Mouse (Mus musculus): ENCODE results near the gene Trcg1. TPM values are rescaled to one million over a fixed set of nuclear protein-coding genes. Genes with fewer than 3 reads are reported as not detected.

Trcg1 gene
- polyA plus RNA-seq, 1 experiment, result not detected

DNA sequence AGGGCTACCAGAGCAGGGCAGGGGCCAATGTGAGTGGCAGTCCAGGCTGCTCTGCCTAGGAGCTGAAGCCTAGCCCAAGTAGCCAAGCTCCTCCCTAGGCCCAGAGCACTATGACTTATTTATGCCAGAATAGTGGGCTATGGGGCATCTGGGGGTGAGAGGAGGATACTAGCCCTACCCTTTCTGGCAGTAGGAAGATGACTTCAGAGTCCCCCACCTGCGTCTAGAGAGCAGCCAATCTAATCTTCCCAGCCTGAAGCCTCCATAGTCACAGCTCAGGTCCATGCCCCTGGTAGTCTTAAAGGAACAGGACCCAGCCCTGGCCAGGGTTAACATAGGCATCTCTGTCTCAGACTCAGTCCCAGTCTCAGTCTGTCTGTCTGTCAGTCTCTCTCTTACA lies 33.0 kb downstream of the Trcg1 start:
- Histone ChIP-seq H3K4me1 (ENCODE audit: control insufficient read depth, insufficient read depth, low read length) (0 out of 2 replicates have a peak, but pooled peaks cover 2% of the 10 kb centered on the region), H3K4me3 (ENCODE audit: insufficient read depth, low read length) (no peak overlapping the region), H3K27ac (ENCODE audit: insufficient read depth, low read length) (no peak overlapping the region)
- no peak for TF ChIP-seq CTCF (IDR thresholded peaks at IDR 0.05; ENCODE audit: extremely low read depth, insufficient read depth, low read length)
- TF ChIP-seq POLR2A (IDR thresholded peaks at IDR 0.05; ENCODE audit: extremely low read depth, insufficient read depth, low read length), result no peak

DNA sequence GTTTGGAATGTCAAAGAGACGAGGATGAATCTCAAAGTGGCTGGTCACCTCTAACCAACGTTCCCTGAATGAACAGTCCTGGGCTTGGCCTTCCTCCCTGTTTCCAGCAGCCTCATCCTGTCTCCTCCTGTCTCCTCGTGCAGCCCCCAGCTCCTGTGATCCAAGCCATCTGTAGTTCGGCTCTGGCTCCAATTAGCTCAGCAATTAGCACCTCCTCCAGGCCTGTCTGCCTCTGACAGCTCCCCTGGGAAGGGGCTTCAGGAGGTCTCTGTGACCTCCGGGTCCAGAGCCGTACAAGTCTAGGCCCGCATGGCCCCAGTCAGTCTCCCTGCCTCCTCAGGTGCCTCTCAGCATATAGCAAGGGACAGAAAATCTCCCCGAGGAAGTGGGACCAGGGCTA lies 34.0 kb downstream of the Trcg1 start:
- Histone ChIP-seq H3K4me3 (ENCODE audit: insufficient read depth, low read length) (no peak overlapping the region), H3K27ac (ENCODE audit: insufficient read depth, low read length) (no peak overlapping the region), H3K4me1 (ENCODE audit: control insufficient read depth, insufficient read depth, low read length) (0 out of 2 replicates have a peak, but pooled peaks cover 2% of the 10 kb centered on the region)
- TF ChIP-seq POLR2A (IDR thresholded peaks at IDR 0.05; ENCODE audit: extremely low read depth, insufficient read depth, low read length) (no peak), CTCF (IDR thresholded peaks at IDR 0.05; ENCODE audit: extremely low read depth, insufficient read depth, low read length) (no peak)

DNA sequence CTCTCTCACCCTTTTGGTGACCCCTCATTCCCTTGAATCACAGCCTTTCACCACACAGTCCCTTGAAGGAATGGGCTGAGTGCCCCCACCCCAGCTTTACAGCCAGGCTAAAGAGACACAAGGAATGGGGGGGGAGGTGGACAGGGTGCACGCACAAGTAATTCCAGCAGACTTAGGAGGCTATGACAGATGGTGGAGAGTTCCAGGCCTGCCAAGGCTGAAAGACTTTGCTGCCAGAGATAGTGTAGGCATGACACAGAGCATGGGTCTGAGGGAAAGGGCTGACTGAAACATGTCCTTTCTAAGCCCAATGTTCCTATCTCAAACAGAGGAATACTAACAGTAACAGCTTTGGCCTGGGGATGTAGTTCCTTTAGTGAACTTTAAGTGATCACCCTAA lies 34.7 kb downstream of the Trcg1 start:
- Histone ChIP-seq H3K4me3 (ENCODE audit: insufficient read depth, low read length) (no peak overlapping the region), H3K27ac (ENCODE audit: insufficient read depth, low read length) (no peak overlapping the region), H3K4me1 (ENCODE audit: control insufficient read depth, insufficient read depth, low read length) (0 out of 2 replicates have a peak, but pooled peaks cover 2% of the 10 kb centered on the region)
- no peak for TF ChIP-seq CTCF (IDR thresholded peaks at IDR 0.05; ENCODE audit: extremely low read depth, insufficient read depth, low read length)
- no peak for TF ChIP-seq POLR2A (IDR thresholded peaks at IDR 0.05; ENCODE audit: extremely low read depth, insufficient read depth, low read length)

DNA sequence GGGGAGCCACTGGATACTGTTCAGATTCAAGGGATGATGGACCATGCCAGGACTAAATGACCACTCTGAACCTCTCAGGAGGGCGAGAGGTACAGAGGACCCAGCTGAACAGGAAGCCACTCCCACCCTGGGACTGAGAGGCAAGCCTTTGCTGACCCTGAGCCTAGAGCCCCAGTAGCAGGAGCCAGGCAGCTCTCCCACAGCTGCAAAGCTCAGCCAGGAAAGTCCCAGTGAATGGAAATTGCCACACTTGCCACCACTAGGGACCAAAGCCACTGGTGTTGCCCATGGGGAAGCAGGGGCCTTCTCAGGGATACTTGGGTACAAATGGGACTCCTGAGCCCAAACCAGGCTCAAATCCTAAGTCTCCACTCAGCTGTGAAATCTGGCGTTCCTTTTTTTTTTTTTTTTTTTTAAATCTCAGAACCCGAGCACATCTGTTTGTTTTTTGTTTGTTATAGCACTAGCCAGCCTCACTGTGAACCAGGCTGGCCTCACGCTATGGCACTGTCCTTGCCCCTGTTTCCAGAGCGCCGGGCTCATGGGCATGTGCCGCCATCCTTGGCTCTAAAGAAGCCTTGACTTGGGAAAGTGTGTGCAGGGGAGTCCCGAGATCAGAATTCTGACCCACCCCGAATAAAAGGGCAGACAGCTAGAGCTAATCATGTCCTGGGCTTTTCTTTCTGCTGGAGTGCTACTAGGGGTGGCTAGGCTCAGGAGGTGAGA lies 35.6 kb downstream of the Trcg1 start:
- Histone ChIP-seq H3K4me3 (ENCODE audit: insufficient read depth, low read length) (no peak overlapping the region), H3K4me1 (ENCODE audit: control insufficient read depth, insufficient read depth, low read length) (0 out of 2 replicates have a peak, but pooled peaks cover 2% of the 10 kb centered on the region), H3K27ac (ENCODE audit: insufficient read depth, low read length) (no peak overlapping the region)
- TF ChIP-seq CTCF (IDR thresholded peaks at IDR 0.05; ENCODE audit: extremely low read depth, insufficient read depth, low read length) (no peak), POLR2A (IDR thresholded peaks at IDR 0.05; ENCODE audit: extremely low read depth, insufficient read depth, low read length) (no peak)

DNA sequence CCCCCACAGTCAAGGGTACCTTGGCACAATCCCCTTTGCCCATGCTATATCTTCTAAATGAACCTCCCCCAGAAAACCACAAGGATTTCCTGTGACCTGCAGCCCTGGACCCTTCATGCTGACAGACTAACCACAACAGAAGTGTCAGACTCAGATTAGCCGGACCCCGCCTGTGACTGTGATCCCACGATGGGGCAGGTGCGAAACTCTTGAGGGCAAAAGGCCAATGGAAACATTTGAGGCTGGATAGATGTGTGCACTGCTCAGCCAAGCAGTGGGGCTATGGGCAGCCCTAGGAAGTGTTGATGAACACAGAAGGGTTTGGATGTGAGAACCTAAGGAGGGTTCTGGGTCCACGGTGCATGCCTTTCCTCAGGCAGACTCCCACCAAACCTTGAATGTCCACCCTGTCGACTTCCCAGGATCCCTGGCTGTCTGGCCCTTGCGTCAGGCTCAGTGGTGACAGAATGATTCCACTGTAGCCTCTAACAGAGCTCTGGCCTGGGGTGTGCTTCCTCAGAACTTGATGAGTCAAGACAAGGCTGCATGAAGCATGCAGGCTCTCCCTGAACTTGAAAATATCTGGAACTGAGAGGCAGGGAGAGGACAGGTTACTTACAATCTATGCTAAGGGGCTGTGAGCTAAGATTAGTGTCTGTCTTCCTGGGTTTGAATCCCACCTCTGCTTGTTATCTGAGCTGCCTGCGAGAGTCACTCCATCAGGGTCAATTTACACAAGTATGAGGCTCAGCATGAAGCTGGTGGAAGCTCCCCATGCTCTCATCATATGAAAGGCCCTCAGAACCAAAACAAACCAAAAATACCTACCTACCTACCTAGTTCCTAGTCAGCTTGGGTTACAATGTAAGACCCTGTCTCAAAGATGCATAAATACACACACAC lies 36.8 kb downstream of the Trcg1 start:
- Histone ChIP-seq H3K4me1 (ENCODE audit: control insufficient read depth, insufficient read depth, low read length) (0 out of 2 replicates have a peak, but pooled peaks cover 2% of the 10 kb centered on the region), H3K27ac (ENCODE audit: insufficient read depth, low read length) (no peak overlapping the region)

DNA sequence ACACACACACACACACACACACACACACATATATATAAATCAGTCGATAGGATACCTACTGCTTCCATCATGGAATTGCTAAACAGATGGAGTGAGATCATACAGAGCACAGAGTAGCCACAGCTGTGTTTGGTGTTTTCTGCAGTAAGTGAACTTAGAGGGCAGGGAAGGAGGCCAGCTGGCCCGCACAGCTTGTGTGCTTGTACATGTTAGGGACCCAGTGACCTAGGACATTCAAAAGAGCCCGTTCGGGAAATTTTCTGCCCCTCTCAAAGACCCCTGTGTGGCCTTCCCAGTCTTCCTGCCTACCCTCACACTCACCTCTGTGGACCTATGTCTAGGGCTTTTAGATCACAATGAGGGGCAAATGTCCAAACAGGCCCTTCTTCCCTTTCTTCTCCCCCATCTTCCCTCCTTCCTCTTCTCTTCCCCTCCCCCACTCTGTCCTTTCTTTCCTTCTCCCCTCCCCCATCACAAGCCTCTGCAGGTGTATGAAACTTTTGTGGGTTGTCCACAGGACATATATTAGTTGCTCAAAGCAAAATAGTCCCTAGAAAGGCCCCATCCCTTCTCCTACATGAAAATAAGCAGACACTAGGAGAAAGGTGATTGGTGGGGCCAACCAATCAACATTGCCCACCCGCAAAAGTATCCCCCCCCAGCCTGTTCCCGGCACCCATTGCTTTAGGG lies 37.6 kb downstream of the Trcg1 start:
- Histone ChIP-seq H3K4me3 (ENCODE audit: insufficient read depth, low read length) (no peak overlapping the region), H3K4me1 (ENCODE audit: control insufficient read depth, insufficient read depth, low read length) (0 out of 2 replicates have a peak, but pooled peaks cover 2% of the 10 kb centered on the region)
- TF ChIP-seq POLR2A (IDR thresholded peaks at IDR 0.05; ENCODE audit: extremely low read depth, insufficient read depth, low read length) (no peak), CTCF (IDR thresholded peaks at IDR 0.05; ENCODE audit: extremely low read depth, insufficient read depth, low read length) (no peak)

More for the DNA sequence above, 36.8 kb downstream of the Trcg1 start:
- no peak overlapping the region for H3K4me3 ChIP-seq (ENCODE audit: insufficient read depth, low read length)
- TF ChIP-seq POLR2A (IDR thresholded peaks at IDR 0.05; ENCODE audit: extremely low read depth, insufficient read depth, low read length), result no peak

DNA sequence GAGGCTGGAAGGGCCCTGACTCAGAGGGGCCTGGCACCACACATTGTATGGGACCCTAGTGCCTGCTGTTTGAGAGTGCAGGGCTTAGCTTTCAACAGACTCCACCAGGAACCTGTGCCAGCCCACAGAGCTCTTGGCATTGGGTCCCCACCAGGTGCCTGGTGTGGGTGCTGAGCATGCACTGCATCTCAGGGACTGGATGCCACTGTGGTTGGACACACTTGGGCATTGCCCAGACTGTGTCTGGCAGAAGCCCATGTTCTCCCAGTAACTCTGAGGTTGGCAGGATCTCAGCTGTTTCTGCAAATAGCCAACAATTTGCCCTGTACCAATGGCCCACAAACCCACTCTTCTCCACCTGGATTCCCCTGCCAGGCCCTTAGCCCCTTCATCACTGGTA lies 40.0 kb downstream of the Trcg1 start:
- no peaks in the 10 kb centered on the region for H3K4me1 ChIP-seq (ENCODE audit: control insufficient read depth, insufficient read depth, low read length)
- H3K4me3 ChIP-seq (ENCODE audit: insufficient read depth, low read length), result no peak overlapping the region
- no peak overlapping the region for H3K27ac ChIP-seq (ENCODE audit: insufficient read depth, low read length)
- TF ChIP-seq POLR2A (IDR thresholded peaks at IDR 0.05; ENCODE audit: extremely low read depth, insufficient read depth, low read length) (no peak), CTCF (IDR thresholded peaks at IDR 0.05; ENCODE audit: extremely low read depth, insufficient read depth, low read length) (no peak)

More for the DNA sequence above, 37.6 kb downstream of the Trcg1 start:
- no peak overlapping the region for H3K27ac ChIP-seq (ENCODE audit: insufficient read depth, low read length)

DNA sequence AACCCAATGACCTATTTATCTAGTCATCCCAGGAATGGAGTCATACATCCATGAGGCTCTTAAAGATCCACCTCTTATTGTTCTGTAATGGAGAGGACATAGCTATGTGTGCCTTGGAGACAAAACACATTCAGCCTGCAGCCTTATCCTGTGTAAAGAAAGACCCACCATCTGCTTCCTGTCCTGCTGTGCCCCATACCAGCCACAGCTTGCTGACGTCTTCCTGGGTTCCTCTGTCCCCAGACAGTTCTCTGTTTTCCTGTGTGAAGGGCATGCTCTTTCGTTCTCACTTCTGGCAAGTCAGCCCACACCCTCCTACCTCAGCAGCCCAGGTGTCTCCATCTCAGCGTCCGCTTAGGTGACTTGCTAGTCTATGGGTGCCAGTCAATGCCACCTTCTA lies 41.9 kb downstream of the Trcg1 start:
- H3K4me1 ChIP-seq (ENCODE audit: control insufficient read depth, insufficient read depth, low read length), result no peaks in the 10 kb centered on the region
- no peak overlapping the region for H3K27ac ChIP-seq (ENCODE audit: insufficient read depth, low read length)
- TF ChIP-seq POLR2A (IDR thresholded peaks at IDR 0.05; ENCODE audit: extremely low read depth, insufficient read depth, low read length), result no peak
- TF ChIP-seq CTCF (IDR thresholded peaks at IDR 0.05; ENCODE audit: extremely low read depth, insufficient read depth, low read length), result no peak
- H3K4me3 ChIP-seq (ENCODE audit: insufficient read depth, low read length), result no peak overlapping the region

DNA sequence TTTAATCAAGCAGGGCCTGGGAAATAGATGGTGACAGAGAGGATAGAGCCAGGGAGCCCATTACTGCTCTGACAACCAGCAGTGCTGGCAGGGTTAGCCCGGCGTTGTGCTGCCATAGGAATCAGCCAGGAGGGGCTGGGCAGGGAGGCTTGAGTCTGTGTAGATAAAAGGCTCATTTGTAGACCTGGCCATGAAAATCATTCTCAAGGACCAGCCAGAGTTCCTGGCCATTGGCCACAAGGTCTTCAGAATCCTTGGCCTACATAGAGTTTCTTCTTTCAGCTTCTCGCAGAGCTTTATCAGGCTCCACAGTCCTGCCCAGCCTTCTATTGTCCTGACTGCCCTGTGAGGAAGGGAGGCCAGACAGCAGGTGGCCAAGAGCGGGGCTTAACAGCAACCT lies 43.1 kb downstream of the Trcg1 start:
- H3K4me1 ChIP-seq (ENCODE audit: control insufficient read depth, insufficient read depth, low read length), result no peaks in the 10 kb centered on the region
- no peak overlapping the region for H3K27ac ChIP-seq (ENCODE audit: insufficient read depth, low read length)
- TF ChIP-seq POLR2A (IDR thresholded peaks at IDR 0.05; ENCODE audit: extremely low read depth, insufficient read depth, low read length) (no peak), CTCF (IDR thresholded peaks at IDR 0.05; ENCODE audit: extremely low read depth, insufficient read depth, low read length) (no peak)
- no peak overlapping the region for H3K4me3 ChIP-seq (ENCODE audit: insufficient read depth, low read length)

Measured in cortical plate, adult 2 months (tissue).